Mouse (Mus musculus) testis, adult 2 months (tissue): ENCODE data around the gene Spats2l.

Source experiments
- CTCF ChIP-seq: fragments of 200-500 bp; IDR thresholded peaks from 2 replicates; pipeline ENCODE4 v1.5.1; 2012; ENCODE audit warnings: low read depth, mild to moderate bottlenecking, inconsistent platforms, low read length, moderate library complexity; ENCODE audit not compliant: control insufficient read depth, insufficient read depth, insufficient replicate concordance
- POLR2A ChIP-seq: fragments of 200-500 bp; IDR thresholded peaks from 2 replicates; pipeline ENCODE4 v1.6.1; 2012; ENCODE audit warnings: low read depth, mild to moderate bottlenecking, inconsistent platforms, low read length, moderate library complexity; ENCODE audit not compliant: control insufficient read depth

GRCm38 (mm10) chr1:57795838-57796237, 21.9 kb downstream of the Spats2l start:
- TF ChIP-seq CTCF = no peak
- TF ChIP-seq POLR2A = no peak
